Mouse (Mus musculus): ENCODE results near the gene Klhl8.
A peak's percentile ranks its signal among the peaks of the same experiment; 100 is the strongest.

Gene Klhl8

DNA sequence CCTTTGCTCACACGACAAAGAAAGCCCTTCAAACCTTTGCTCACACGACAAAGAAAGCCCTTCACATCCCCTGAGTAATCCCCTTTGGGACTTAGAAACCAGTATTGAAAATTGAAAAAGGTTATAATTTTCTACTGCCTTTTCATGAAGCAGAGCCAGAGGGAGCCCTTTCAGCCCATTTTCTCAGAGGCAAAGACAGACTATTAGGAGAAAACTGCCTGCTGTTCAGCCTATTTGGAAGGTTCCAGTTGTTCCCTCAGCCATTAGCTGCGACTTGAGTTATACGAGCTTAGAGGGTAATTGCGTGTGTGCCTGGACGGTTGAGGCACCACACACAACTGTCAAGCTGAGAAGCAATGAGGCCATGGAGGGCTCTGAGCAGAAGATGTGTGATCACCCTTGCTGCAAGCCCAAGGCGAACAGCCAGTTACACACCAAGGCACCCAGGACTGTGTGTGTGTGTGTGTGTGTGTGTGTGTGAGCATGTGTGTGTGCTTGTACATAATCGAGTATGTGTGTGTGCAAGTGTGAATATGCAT, 6.4 kb upstream of the Klhl8 start:
- ATAC-seq (ENCODE audit: insufficient number of reproducible peaks, low FRiP score, low TSS enrichment) = no peak

DNA sequence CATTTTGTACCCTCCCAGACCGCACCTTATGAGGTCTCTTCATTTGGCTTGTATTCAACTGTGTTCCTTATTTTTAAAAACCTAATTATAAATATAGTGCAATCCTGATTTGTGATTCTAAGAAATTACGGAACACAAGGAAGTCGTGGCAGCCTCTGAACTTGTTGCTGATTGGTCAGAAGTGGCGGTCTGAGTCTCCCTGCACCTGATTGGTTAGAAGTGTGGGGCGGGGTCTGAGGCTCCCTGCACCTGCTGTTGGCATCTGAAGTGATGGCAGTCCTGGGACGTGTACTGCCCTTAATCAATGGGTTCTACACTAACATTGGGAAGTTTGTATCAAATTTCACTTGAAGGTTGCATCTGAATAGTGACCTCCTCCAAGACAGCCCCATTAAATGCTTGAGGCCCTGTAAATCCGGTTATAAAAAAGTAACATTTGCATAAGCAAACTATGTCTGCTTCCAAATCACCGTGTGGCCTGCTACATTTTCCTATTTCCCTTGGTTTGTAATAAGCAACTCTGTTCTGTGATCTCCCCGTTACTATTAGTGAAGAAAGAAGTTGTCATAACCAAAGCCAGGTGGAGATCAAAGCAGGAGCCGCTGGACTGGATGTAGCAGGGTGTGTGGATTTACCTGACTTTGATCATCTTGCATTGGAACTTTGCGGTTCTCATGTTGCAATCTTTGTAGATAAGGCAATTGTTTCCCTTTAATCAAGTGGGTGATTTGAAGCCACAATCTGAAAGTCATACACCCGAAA, 5.7 kb upstream of the Klhl8 start:
- no peak for ATAC-seq (ENCODE audit: insufficient number of reproducible peaks, low FRiP score, low TSS enrichment)

- ATAC-seq (ENCODE audit: insufficient number of reproducible peaks, low FRiP score, low TSS enrichment) = no peak
These were observed 3.5 kb upstream of the Klhl8 start for GRCm38 (mm10) chr5:103914335-103915226.

GRCm38 (mm10) chr5:103913150-103913549, 2.1 kb upstream of the Klhl8 start:
- no peak for ATAC-seq (ENCODE audit: insufficient number of reproducible peaks, low FRiP score, low TSS enrichment)

DNA sequence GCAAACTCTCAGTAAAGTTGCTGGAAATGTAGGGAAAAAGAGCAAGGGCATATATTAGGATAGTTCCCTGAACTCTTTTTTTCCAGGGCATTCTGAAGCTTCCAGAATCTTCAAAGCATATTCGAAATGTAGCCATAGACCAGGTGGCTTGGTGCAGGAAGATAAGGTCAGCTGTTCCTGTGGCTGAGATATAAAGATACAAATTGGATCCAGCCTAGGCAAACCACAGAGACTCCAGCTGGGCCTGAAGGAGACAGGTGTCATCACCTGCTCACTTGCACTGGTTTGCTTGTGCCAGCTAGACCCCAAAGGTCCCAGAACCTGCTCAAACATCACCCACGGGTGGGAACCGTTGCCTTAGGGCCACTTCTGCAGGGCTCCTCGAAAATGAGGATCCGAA, 496 bp upstream of the Klhl8 start:
- ATAC-seq (ENCODE audit: insufficient number of reproducible peaks, low FRiP score, low TSS enrichment) = no peak

DNA sequence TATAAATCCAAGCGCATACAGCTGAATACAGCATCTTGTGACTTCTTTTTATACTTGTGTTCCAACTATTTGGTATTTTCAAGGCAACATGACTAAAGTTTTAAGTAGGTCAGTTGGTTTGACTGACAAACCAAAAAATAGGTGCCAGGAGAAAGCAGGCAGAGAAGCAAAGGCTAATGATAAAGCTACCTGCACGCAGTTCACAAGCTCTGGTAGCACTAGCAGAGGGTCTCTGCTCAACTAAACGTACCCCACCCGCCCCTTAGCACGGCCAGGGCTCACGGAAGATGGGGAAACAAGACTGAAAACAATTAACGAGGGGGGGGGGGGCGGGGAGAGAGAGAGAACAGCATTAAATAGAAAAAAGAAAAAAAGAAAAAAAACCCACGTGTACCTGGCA, 903 bp downstream of the Klhl8 start:
- no peak for ATAC-seq (ENCODE audit: insufficient number of reproducible peaks, low FRiP score, low TSS enrichment)

- ATAC-seq (ENCODE audit: insufficient number of reproducible peaks, low FRiP score, low TSS enrichment) = no peak
These were observed 1.6 kb downstream of the Klhl8 start for GRCm38 (mm10) chr5:103909466-103909865.

GRCm38 (mm10) chr5:103908851-103909250, 2.2 kb downstream of the Klhl8 start:
- no peak for ATAC-seq (ENCODE audit: insufficient number of reproducible peaks, low FRiP score, low TSS enrichment)

- no peak for ATAC-seq (ENCODE audit: insufficient number of reproducible peaks, low FRiP score, low TSS enrichment)
These were observed 3.2 kb downstream of the Klhl8 start for GRCm38 (mm10) chr5:103907844-103908243.

GRCm38 (mm10) chr5:103906173-103906572, 4.9 kb downstream of the Klhl8 start:
- ATAC-seq (ENCODE audit: insufficient number of reproducible peaks, low FRiP score, low TSS enrichment) = no peak

DNA sequence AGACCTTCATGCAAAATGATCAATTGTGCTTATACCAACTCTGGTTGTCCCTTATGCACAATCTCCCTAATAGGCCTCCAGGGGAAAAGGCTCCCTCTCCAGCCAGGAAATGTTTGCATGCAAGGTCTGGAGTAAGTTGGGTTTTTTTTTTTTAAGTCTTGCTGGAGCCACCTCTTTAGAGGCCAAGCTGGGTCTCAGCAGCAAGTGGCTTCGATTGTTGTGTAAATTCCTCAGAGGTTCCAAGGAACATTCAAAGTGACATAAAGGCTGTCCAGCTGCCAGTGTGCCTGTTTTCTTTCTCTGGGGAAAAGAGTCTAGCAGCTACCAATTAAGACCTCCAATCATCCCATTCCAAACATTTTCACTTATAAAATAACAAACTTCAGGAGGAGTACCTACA, 12.7 kb downstream of the Klhl8 start:
- ATAC-seq (ENCODE audit: insufficient number of reproducible peaks, low FRiP score, low TSS enrichment) = no peak

DNA sequence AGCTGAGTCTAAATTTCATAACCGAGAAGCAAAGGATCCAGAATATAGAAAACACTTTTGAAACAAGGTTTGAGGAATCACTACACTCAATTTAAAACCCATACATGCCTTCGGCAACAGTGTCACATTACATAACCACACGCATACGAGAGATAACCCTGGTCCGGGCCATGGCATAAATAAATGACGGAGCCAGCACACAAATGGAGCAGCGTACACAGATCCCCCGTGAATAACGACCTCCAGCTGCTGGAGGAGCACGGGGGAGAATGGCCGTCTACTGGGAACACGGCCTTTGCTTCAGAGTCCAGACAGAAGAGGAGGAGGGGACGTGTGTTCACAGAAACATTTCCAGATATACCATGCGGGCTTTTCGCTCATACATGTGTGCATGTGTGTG, 21.3 kb downstream of the Klhl8 start:
- ATAC-seq (ENCODE audit: insufficient number of reproducible peaks, low FRiP score, low TSS enrichment) = no peak

DNA sequence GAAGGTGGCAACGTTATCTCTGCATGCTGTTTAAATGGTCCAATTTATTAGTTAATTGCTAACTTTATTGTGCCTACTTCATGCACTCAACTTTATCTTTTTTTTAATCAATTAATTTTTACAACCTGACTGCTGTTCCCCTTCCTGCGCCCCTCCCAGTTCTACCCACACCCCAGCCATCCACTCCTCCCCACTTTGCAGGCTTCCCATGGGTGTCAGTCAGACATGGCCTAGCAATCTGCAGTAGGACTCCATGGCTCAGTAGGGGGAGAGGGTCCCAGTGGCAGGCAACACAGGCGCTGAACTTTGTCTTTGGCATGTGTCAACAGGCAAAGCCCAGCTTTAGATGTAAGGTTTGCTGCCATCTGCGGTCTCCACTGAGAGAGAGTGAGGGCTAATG, 47.3 kb downstream of the Klhl8 start:
- no peak for ATAC-seq (ENCODE audit: insufficient number of reproducible peaks, low FRiP score, low TSS enrichment)

DNA sequence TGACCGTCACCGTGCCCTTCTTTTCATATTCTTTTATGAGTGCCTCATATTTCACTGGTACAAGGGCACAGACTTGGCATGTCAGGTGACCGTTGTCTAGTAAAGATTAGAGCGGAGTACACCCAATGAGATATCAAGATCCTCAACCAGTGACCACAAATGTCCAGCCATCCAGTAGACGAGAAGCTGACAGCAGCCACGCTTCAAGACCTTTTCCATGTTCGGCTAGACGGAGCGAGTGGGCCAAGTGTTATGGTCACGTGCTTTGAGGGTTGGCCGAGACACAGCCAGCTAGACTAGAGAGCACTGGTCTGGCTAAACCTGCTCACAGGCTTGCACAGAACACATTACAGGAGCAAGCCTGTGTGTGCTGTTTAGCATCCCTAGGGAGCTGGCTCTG, 50.4 kb downstream of the Klhl8 start:
- no peak for ATAC-seq (ENCODE audit: insufficient number of reproducible peaks, low FRiP score, low TSS enrichment)

DNA sequence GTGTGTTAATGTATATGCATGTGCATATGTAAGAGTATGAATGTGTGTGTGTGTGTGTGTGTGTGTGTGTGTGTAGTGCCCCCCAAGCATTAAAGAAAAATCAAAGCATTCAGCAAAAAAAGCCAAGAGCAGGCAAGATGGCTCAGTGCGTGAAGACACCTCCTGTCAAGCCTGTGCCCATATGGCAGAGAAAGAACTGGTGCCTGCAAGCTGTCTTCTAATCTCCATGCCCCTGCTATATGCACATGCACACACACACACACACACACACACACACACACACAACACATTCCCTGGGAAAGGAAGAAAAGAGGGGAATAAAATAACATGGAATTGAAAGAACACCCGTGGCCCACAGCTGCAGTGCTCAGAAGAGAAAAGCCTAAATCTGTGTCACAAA, 53.9 kb downstream of the Klhl8 start:
- ATAC-seq (ENCODE audit: insufficient number of reproducible peaks, low FRiP score, low TSS enrichment) = no peak

DNA sequence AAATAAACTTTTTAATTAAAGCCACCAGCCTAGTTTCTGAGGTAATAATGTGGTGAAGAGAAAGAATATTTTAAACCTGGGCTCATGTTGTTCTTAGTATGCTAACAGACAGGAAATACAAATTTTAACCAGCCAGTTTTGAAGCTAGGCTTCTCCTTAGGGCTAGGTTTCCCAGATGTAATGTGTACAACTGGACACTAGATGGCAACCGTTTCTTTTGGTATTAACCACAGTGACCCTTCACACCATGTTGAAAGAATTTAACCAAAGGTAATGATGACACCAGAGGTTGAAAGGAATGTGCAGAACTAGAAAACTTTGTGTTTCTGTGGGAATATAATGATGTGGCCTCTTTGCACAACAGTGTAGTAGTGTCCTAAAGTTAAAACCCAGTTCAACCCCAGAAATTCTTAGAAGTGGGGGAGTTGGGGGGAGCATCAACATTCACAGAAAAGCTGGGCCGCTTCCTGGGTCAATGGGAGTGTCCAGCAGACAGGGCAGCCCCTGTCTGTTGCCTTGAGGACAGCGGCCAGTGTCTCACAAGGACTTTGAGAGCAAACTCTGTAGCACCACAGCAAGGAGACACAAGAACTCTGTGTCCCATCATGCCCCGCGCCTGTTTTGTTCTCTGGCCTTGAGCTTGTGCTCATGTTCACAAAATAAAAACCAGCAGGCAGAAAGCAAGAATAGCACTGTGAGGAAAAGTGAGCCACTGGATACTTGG, 54.6 kb downstream of the Klhl8 start:
- ATAC-seq (ENCODE audit: insufficient number of reproducible peaks, low FRiP score, low TSS enrichment) = 0 out of 2 replicates have a peak, but pooled peaks have one; percentile 49

- no peak for ATAC-seq (ENCODE audit: insufficient number of reproducible peaks, low FRiP score, low TSS enrichment)
These were observed 55.4 kb downstream of the Klhl8 start for GRCm38 (mm10) chr5:103855483-103856211.

- ATAC-seq (ENCODE audit: insufficient number of reproducible peaks, low FRiP score, low TSS enrichment) = no peak
These were observed 56.3 kb downstream of the Klhl8 start for GRCm38 (mm10) chr5:103854807-103855194.

GRCm38 (mm10) chr5:103854041-103854806, 56.8 kb downstream of the Klhl8 start:
- no peak for ATAC-seq (ENCODE audit: insufficient number of reproducible peaks, low FRiP score, low TSS enrichment)

All from cerebellum, adult (tissue).